Mouse (Mus musculus) forelimb bud, embryonic 11.5 days (tissue): ENCODE results near the gene Ebf4.

Source experiments
- DNase-seq: peaks from one replicate; pipeline ENCODE4 v3.0.0-alpha.2; 2012; ENCODE audit warnings: low read depth, low spot score

Gene Ebf4

GRCm38 (mm10) chr2:130383895-130384294 lies 88.9 kb downstream of the Ebf4 start:
- DNase-seq: peak; percentile 26

- DNase-seq: no peak
Observed at GRCm38 (mm10) chr2:130386212-130386611, 91.2 kb downstream of the Ebf4 start.

- DNase-seq: no peak
Observed at GRCm38 (mm10) chr2:130388796-130389195, 93.8 kb downstream of the Ebf4 start.

- DNase-seq: no peak
Observed at GRCm38 (mm10) chr2:130390993-130391625, 96.1 kb downstream of the Ebf4 start.

- no peak for DNase-seq
Observed at GRCm38 (mm10) chr2:130392836-130393235, 97.9 kb downstream of the Ebf4 start.

GRCm38 (mm10) chr2:130395696-130396095 lies 100.7 kb downstream of the Ebf4 start:
- DNase-seq: no peak

- peak; percentile 69 for DNase-seq
Observed at GRCm38 (mm10) chr2:130397186-130397985, 102.4 kb downstream of the Ebf4 start, which contains the start of gene Cpxm1. Cpxm1 (minus strand) TSS chr2:130397574.

GRCm38 (mm10) chr2:130398091-130398490 lies 103.1 kb downstream of the Ebf4 start:
- no peak for DNase-seq

GRCm38 (mm10) chr2:130400046-130400445 lies 105.1 kb downstream of the Ebf4 start:
- no peak for DNase-seq

GRCm38 (mm10) chr2:130401891-130402290 lies 106.9 kb downstream of the Ebf4 start:
- no peak for DNase-seq

GRCm38 (mm10) chr2:130404939-130405338 lies 110.0 kb downstream of the Ebf4 start, which contains the start of the genes Gm28372 and 1700020A23Rik:
Gm28372 (plus strand) TSS chr2:130405239.
1700020A23Rik (plus strand) TSS chr2:130405259.
- DNase-seq: no peak

- DNase-seq: no peak
Observed at GRCm38 (mm10) chr2:130406178-130406577, 111.2 kb downstream of the Ebf4 start, which contains the start of gene Tmem239. Tmem239 (plus strand) TSS chr2:130406478.

- peak; percentile 54 for DNase-seq
Observed at GRCm38 (mm10) chr2:130408194-130408593, 113.2 kb downstream of the Ebf4 start.

- peak; percentile 81 for DNase-seq
Observed at GRCm38 (mm10) chr2:130411558-130412495, 116.9 kb downstream of the Ebf4 start.

- DNase-seq: no peak
Observed at GRCm38 (mm10) chr2:130412775-130413174, 117.8 kb downstream of the Ebf4 start.

- no peak for DNase-seq
Observed at GRCm38 (mm10) chr2:130414094-130414856, 119.3 kb downstream of the Ebf4 start.
